Mouse (Mus musculus): Measurements from ENCODE around the gene Znrf2. TPM values are rescaled to one million over a fixed set of nuclear protein-coding genes. Genes with fewer than 3 reads are reported as not detected.
A peak's percentile ranks its signal among the peaks of the same experiment; 100 is the strongest.

Gene Znrf2
- polyA plus RNA-seq, 1 experiment from 2014 or later = 5.5 TPM

DNA sequence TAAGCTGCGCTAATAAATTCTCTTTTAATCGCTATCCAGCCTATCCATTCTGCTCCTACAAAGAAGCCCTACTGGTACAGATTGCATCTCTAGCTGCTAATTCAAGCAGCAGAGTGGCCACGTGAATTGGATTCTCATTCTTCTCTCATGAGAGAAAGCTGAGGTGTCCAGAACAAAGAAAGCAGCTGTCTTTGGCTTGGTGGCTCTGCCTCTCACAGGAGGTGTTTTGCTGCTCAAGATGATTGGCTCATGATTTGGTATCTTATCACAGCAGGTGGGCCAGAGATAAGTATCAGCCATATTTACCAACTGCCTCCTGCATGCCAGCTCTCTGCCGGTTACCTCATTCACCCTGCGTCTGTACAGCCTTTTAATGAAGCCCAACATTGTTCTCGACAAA, 34.8 kb upstream of the Znrf2 start:
- H3K4me2 ChIP-seq (ENCODE audit: low read depth, low read length) = no peak overlapping the region
- H3K4me3 ChIP-seq (ENCODE audit: low read length) = no peak overlapping the region
- no peaks in the 10 kb centered on the region for H3K36me3 ChIP-seq (ENCODE audit: control insufficient read depth, insufficient read depth, low read length)
- H3K4me1 ChIP-seq (ENCODE audit: control insufficient read depth, insufficient read depth, low read length) = no peaks in the 10 kb centered on the region
- 70% methylated on average over 6 of the region's 6 CpGs for WGBS
- no peaks in the 10 kb centered on the region for H3K27me3 ChIP-seq (replicated peaks; ENCODE audit: control insufficient read depth, insufficient read depth, low read length)
- no peak overlapping the region for H3K9ac ChIP-seq (ENCODE audit: low read depth, low read length)
- no peaks in the 10 kb centered on the region for H3K9me3 ChIP-seq (ENCODE audit: control insufficient read depth, low read length)
- no peak for ATAC-seq
- H3K27ac ChIP-seq (ENCODE audit: low read length) = no peak overlapping the region

- Histone ChIP-seq H3K9ac (ENCODE audit: low read depth, low read length) (no peak overlapping the region), H3K27ac (ENCODE audit: low read length) (no peak overlapping the region), H3K4me1 (ENCODE audit: control insufficient read depth, insufficient read depth, low read length) (peaks cover 3% of the 10 kb centered on the region; the same call in 1 of the 2 replicates), H3K27me3 (replicated peaks; ENCODE audit: control insufficient read depth, insufficient read depth, low read length) (no peaks in the 10 kb centered on the region), H3K9me3 (ENCODE audit: control insufficient read depth, low read length) (no peaks in the 10 kb centered on the region), H3K4me2 (ENCODE audit: low read depth, low read length) (no peak overlapping the region), H3K4me3 (ENCODE audit: low read length) (no peak overlapping the region), H3K36me3 (ENCODE audit: control insufficient read depth, insufficient read depth, low read length) (no peaks in the 10 kb centered on the region)
- ATAC-seq = no peak
- 64% methylated on average over 5 of the region's 5 CpGs for WGBS
Measured at GRCm38 (mm10) chr6:54785098-54785730, 31.5 kb upstream of the Znrf2 start.

DNA sequence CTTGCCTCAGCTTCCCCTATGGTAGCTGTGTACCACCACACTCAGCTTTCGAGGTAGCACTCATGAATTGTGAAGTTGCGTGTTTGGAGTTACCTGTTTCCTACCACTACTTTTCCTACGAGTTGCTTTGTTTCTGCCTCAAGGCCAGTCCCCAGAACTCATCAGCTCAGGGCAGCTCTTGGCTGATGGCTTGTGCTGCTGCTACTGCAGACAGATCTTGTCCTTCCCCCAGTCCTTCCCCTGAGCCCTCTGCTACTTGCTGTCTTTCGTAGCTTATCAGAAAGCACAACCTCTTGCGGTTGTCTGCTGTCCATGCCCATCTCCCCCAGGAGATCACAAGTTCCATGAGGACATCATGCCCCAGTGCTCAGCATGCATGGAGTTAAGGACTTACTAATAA, 29.9 kb upstream of the Znrf2 start:
- 89% methylated on average over 5 of the region's 5 CpGs for WGBS

DNA sequence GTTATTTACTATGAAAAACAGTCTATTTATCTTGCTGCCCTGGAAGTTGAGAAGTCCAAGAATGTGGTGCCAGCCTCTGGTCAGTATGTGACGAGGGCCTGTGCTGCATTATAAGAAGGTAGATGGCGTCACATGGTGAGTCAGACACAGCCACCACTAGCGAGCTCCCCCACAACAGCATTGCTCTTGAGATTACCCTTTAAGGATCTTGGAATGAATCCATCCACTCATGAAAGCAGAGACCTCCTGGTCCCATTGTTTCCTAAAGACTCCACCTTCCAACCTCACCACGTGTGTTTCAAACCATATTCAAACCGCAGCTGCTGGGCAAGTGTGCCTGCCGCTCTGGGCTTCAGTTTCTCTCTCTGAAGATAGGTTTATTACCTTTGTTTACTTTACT, 28.2 kb upstream of the Znrf2 start:
- no peaks in the 10 kb centered on the region for H3K36me3 ChIP-seq (ENCODE audit: control insufficient read depth, insufficient read depth, low read length)
- H3K27ac ChIP-seq (ENCODE audit: low read length) = 0 out of 2 replicates have a peak overlapping the region, but pooled peaks have one; percentile 17
- H3K9ac ChIP-seq (ENCODE audit: low read depth, low read length) = no peak overlapping the region
- peaks cover 3% of the 10 kb centered on the region; the same call in 1 of the 2 replicates for H3K4me1 ChIP-seq (ENCODE audit: control insufficient read depth, insufficient read depth, low read length)
- WGBS = 50% methylated on average over 6 of the region's 6 CpGs
- no peak overlapping the region for H3K4me2 ChIP-seq (ENCODE audit: low read depth, low read length)
- no peaks in the 10 kb centered on the region for H3K27me3 ChIP-seq (replicated peaks; ENCODE audit: control insufficient read depth, insufficient read depth, low read length)
- ATAC-seq = peak; percentile 36; the same call in 1 of the 2 replicates
- H3K4me3 ChIP-seq (ENCODE audit: low read length) = no peak overlapping the region
- no peaks in the 10 kb centered on the region for H3K9me3 ChIP-seq (ENCODE audit: control insufficient read depth, low read length)

More for the DNA sequence above, 29.9 kb upstream of the Znrf2 start:
- Histone ChIP-seq H3K36me3 (ENCODE audit: control insufficient read depth, insufficient read depth, low read length) (no peaks in the 10 kb centered on the region), H3K27me3 (replicated peaks; ENCODE audit: control insufficient read depth, insufficient read depth, low read length) (no peaks in the 10 kb centered on the region), H3K4me1 (ENCODE audit: control insufficient read depth, insufficient read depth, low read length) (peaks cover 3% of the 10 kb centered on the region; the same call in 1 of the 2 replicates), H3K4me3 (ENCODE audit: low read length) (no peak overlapping the region), H3K27ac (ENCODE audit: low read length) (no peak overlapping the region), H3K9ac (ENCODE audit: low read depth, low read length) (no peak overlapping the region), H3K9me3 (ENCODE audit: control insufficient read depth, low read length) (no peaks in the 10 kb centered on the region), H3K4me2 (ENCODE audit: low read depth, low read length) (no peak overlapping the region)
- ATAC-seq = no peak

GRCm38 (mm10) chr6:54789139-54789538, 27.6 kb upstream of the Znrf2 start:
- H3K4me2 ChIP-seq (ENCODE audit: low read depth, low read length) = no peak overlapping the region
- no peak overlapping the region for H3K27ac ChIP-seq (ENCODE audit: low read length)
- 57% methylated on average over 4 of the region's 4 CpGs for WGBS
- no peak overlapping the region for H3K4me3 ChIP-seq (ENCODE audit: low read length)
- no peak overlapping the region for H3K9ac ChIP-seq (ENCODE audit: low read depth, low read length)
- peak; percentile 88 for ATAC-seq
- H3K9me3 ChIP-seq (ENCODE audit: control insufficient read depth, low read length) = no peaks in the 10 kb centered on the region
- no peaks in the 10 kb centered on the region for H3K27me3 ChIP-seq (replicated peaks; ENCODE audit: control insufficient read depth, insufficient read depth, low read length)
- no peaks in the 10 kb centered on the region for H3K36me3 ChIP-seq (ENCODE audit: control insufficient read depth, insufficient read depth, low read length)
- H3K4me1 ChIP-seq (ENCODE audit: control insufficient read depth, insufficient read depth, low read length) = peaks cover 3% of the 10 kb centered on the region; the same call in 1 of the 2 replicates

DNA sequence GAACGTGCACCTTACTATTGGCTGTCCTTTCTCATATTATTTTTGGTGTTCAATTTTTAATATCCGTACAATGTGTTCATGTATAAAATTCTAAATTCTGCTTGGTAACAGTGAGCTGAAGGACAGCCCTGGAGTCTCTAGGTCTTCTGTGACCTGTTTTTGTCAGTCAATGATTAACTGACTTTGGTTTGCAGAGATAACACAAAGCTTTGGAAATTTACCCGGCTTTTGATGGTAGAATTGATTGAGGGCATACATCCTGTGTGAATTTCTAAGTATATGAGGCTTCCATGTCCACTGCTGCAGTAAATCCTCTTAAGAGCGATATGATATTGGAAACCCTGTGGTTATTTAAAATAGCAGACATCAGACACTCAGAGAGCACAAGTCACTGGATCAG, 26.6 kb upstream of the Znrf2 start:
- Histone ChIP-seq H3K27me3 (replicated peaks; ENCODE audit: control insufficient read depth, insufficient read depth, low read length) (no peaks in the 10 kb centered on the region), H3K9ac (ENCODE audit: low read depth, low read length) (no peak overlapping the region), H3K9me3 (ENCODE audit: control insufficient read depth, low read length) (no peaks in the 10 kb centered on the region), H3K4me3 (ENCODE audit: low read length) (no peak overlapping the region), H3K4me1 (ENCODE audit: control insufficient read depth, insufficient read depth, low read length) (peaks cover 3% of the 10 kb centered on the region; the same call in 1 of the 2 replicates), H3K36me3 (ENCODE audit: control insufficient read depth, insufficient read depth, low read length) (no peaks in the 10 kb centered on the region), H3K27ac (ENCODE audit: low read length) (no peak overlapping the region), H3K4me2 (ENCODE audit: low read depth, low read length) (no peak overlapping the region)
- WGBS = 61% methylated on average over 4 of the region's 4 CpGs
- ATAC-seq = 0 out of 2 replicates have a peak, but pooled peaks have one; percentile 18

DNA sequence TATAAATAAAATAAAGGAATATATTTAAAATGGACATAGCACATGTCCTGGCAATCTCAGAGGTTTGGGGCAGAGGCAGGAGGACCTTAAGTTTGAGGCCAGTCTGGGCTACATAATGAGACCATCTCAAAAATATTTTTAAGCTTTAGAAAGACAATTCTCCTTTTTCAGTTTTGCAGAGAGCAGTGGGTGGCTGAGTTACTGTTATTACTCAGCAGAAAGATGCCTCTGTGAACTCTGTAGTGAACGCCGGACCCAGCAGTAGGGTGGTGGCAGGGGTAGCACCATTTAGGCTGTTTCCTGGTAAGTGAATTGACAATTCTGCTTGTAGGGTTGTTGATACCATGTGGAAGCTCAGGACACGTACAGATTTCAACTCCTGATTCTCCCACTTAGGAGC, 22.9 kb upstream of the Znrf2 start:
- 91% methylated on average over 3 of the region's 3 CpGs for WGBS
- ATAC-seq = no peak
- no peak overlapping the region for H3K4me2 ChIP-seq (ENCODE audit: low read depth, low read length)
- no peak overlapping the region for H3K4me3 ChIP-seq (ENCODE audit: low read length)
- H3K9ac ChIP-seq (ENCODE audit: low read depth, low read length) = no peak overlapping the region
- no peaks in the 10 kb centered on the region for H3K4me1 ChIP-seq (ENCODE audit: control insufficient read depth, insufficient read depth, low read length)
- no peaks in the 10 kb centered on the region for H3K27me3 ChIP-seq (replicated peaks; ENCODE audit: control insufficient read depth, insufficient read depth, low read length)
- H3K9me3 ChIP-seq (ENCODE audit: control insufficient read depth, low read length) = no peaks in the 10 kb centered on the region
- no peaks in the 10 kb centered on the region for H3K36me3 ChIP-seq (ENCODE audit: control insufficient read depth, insufficient read depth, low read length)
- no peak overlapping the region for H3K27ac ChIP-seq (ENCODE audit: low read length)

- H3K4me2 ChIP-seq (ENCODE audit: low read depth, low read length) = no peak overlapping the region
- H3K27me3 ChIP-seq (replicated peaks; ENCODE audit: control insufficient read depth, insufficient read depth, low read length) = no peaks in the 10 kb centered on the region
- H3K4me3 ChIP-seq (ENCODE audit: low read length) = no peak overlapping the region
- H3K9me3 ChIP-seq (ENCODE audit: control insufficient read depth, low read length) = no peaks in the 10 kb centered on the region
- no peak overlapping the region for H3K27ac ChIP-seq (ENCODE audit: low read length)
- no peak overlapping the region for H3K9ac ChIP-seq (ENCODE audit: low read depth, low read length)
- no peaks in the 10 kb centered on the region for H3K4me1 ChIP-seq (ENCODE audit: control insufficient read depth, insufficient read depth, low read length)
- 68% methylated on average over 2 of the region's 2 CpGs for WGBS
- H3K36me3 ChIP-seq (ENCODE audit: control insufficient read depth, insufficient read depth, low read length) = no peaks in the 10 kb centered on the region
- no peak for ATAC-seq
Measured at GRCm38 (mm10) chr6:54794372-54794771, 22.3 kb upstream of the Znrf2 start.

DNA sequence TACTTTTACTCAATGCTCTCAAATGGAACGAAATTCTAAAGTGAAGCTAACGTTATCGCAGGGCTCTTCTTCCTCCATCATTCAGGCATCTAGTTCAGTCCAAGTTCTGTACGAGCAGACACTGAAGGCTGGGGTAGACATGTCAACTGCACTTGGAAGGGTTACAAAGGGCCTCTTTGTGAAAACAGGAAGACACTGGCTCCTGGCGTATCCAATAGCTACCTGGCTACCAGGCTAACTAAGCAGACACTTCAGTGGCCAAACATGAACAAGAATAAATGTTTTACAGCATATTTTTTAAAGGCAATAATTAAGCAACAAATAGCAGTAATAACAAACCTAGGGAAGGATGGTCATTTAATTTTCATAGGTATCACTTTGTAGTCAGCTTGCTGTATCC, 21.7 kb upstream of the Znrf2 start:
- no peak overlapping the region for H3K27ac ChIP-seq (ENCODE audit: low read length)
- 83% methylated on average over 5 of the region's 5 CpGs for WGBS
- H3K9me3 ChIP-seq (ENCODE audit: control insufficient read depth, low read length) = no peaks in the 10 kb centered on the region
- H3K4me3 ChIP-seq (ENCODE audit: low read length) = no peak overlapping the region
- no peak overlapping the region for H3K9ac ChIP-seq (ENCODE audit: low read depth, low read length)
- H3K4me1 ChIP-seq (ENCODE audit: control insufficient read depth, insufficient read depth, low read length) = no peaks in the 10 kb centered on the region
- H3K4me2 ChIP-seq (ENCODE audit: low read depth, low read length) = no peak overlapping the region
- no peaks in the 10 kb centered on the region for H3K36me3 ChIP-seq (ENCODE audit: control insufficient read depth, insufficient read depth, low read length)
- H3K27me3 ChIP-seq (replicated peaks; ENCODE audit: control insufficient read depth, insufficient read depth, low read length) = no peaks in the 10 kb centered on the region
- no peak for ATAC-seq

DNA sequence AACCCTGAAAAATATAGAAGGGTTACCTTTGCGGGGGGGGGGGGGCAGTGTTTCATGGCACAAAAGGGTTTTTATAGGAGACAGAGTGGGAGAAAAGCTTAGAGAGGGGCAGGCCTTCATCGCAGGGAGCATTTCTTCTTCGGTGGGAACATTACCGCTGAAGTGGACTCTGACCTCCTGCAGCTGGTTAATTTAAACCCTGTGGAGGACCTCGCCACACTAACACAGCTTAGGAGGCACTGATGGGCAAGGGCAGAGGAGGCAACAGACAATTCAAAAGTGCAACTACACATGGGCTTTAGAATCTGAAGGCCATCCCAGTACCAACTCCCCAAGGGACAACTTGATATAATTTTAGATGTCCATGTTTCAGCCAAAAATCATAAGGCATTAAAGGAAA, 20.7 kb upstream of the Znrf2 start:
- H3K9me3 ChIP-seq (ENCODE audit: control insufficient read depth, low read length) = no peaks in the 10 kb centered on the region
- no peaks in the 10 kb centered on the region for H3K36me3 ChIP-seq (ENCODE audit: control insufficient read depth, insufficient read depth, low read length)
- WGBS = 50% methylated on average over 5 of the region's 5 CpGs
- no peaks in the 10 kb centered on the region for H3K4me1 ChIP-seq (ENCODE audit: control insufficient read depth, insufficient read depth, low read length)
- no peak overlapping the region for H3K9ac ChIP-seq (ENCODE audit: low read depth, low read length)
- 0 out of 2 replicates have a peak overlapping the region, but pooled peaks have one; percentile 16 for H3K4me2 ChIP-seq (ENCODE audit: low read depth, low read length)
- no peak overlapping the region for H3K4me3 ChIP-seq (ENCODE audit: low read length)
- H3K27me3 ChIP-seq (replicated peaks; ENCODE audit: control insufficient read depth, insufficient read depth, low read length) = no peaks in the 10 kb centered on the region
- ATAC-seq = peak; percentile 77
- H3K27ac ChIP-seq (ENCODE audit: low read length) = no peak overlapping the region
